Mouse (Mus musculus) midbrain, postnatal 0 days (tissue): ENCODE measurements around the gene Ahnak. TPM values are rescaled to one million over a fixed set of nuclear protein-coding genes. Genes with fewer than 3 reads are reported as not detected.

Source experiments
- ATAC-seq: fragments of 200-750 bp; cut with Nextera tagmentation; 2 replicates; pipeline ENCODE4 v1.8.0; 2017; ENCODE audit warnings: moderate number of reproducible peaks, mild to moderate bottlenecking, moderate TSS enrichment, moderate library complexity; ENCODE audit not compliant: low FRiP score
- DNase-seq: peaks from one replicate; pipeline ENCODE4 v3.0.0-alpha.2; 2015; ENCODE audit warnings: low spot score
- H3K27ac ChIP-seq: fragments of 300-500 bp; sonication (generic); 2 replicates; pipeline ENCODE4 v1.5.1; 2014; ENCODE audit warnings: low read depth, mild to moderate bottlenecking, low read length, mixed read lengths
- H3K27me3 ChIP-seq: fragments of 300-500 bp; sonication (generic); 2 replicates; pipeline ENCODE4 v1.6.1; 2014; ENCODE audit warnings: low read length, control low read depth, mixed read lengths; ENCODE audit not compliant: insufficient read depth
- H3K36me3 ChIP-seq: fragments of 300-500 bp; sonication (generic); 2 replicates; pipeline ENCODE4 v1.6.1; 2014; ENCODE audit warnings: low read length, control low read depth, mixed read lengths; ENCODE audit not compliant: insufficient read depth
- H3K4me1 ChIP-seq: fragments of 300-500 bp; sonication (generic); 2 replicates; pipeline ENCODE4 v1.6.1; 2014; ENCODE audit warnings: mild to moderate bottlenecking, control low read depth, antibody characterized with exemption, low read length, mixed read lengths; ENCODE audit not compliant: insufficient read depth
- H3K4me2 ChIP-seq: fragments of 300-500 bp; sonication (generic); 2 replicates; pipeline ENCODE4 v1.6.1; 2014; ENCODE audit warnings: low read depth, mild to moderate bottlenecking, low read length, mixed read lengths; ENCODE audit not compliant: poor library complexity, severe bottlenecking
- H3K4me3 ChIP-seq: fragments of 300-500 bp; sonication (generic); 2 replicates; pipeline ENCODE4 v1.5.1; 2014; ENCODE audit warnings: low read depth, mild to moderate bottlenecking, low read length, moderate library complexity
- H3K9ac ChIP-seq: fragments of 300-500 bp; sonication (generic); replicated peaks from 2 replicates; pipeline ENCODE4 v1.6.1; 2014; ENCODE audit warnings: mild to moderate bottlenecking, low read length, moderate library complexity, mixed read lengths; ENCODE audit not compliant: poor library complexity, severe bottlenecking
- H3K9me3 ChIP-seq: fragments of 300-500 bp; sonication (generic); 2 replicates; pipeline ENCODE4 v1.6.1; 2016; ENCODE audit warnings: low read length, control low read depth
- CTCF ChIP-seq: IDR thresholded peaks from 2 replicates; pipeline ENCODE4 v1.5.1; 2016; ENCODE audit warnings: antibody characterized with exemption, mild to moderate bottlenecking
- WGBS: fragments of 180-500 bp; shearing (Covaris S2); extraction: QIAGEN DNeasy Blood & Tissue Kit; methylation state at CpG from one replicate; pipeline ENCODE4 v1.1.7; 2014; 5-methylcytosine and 5-hydroxymethylcytosine counted together
- polyA plus RNA-seq: library from polyadenylated mRNA; unstranded; fragments of >200 nt; fragmentation: Nextera tagmentation; extraction: Ambion mirVana; gene quantifications from 2 replicates; pipeline ENCODE4 v1.2.1, GENCODE M21; 2015
- total RNA-seq: library from RNA; depleted of rRNA; stranded (reverse); fragments of >200 nt; gene quantifications from 2 replicates; pipeline ENCODE4 v1.2.3, GENCODE M21; 2014

Ahnak gene
- total and polyA plus RNA-seq, 2 experiments from 2014 or later, result 4.4 to 13.0 TPM

GRCm38 (mm10) chr19:8990432-8991102 lies 1.5 kb downstream of the Ahnak start:
- peaks cover 6% of the 10 kb centered on the region for H3K4me1 ChIP-seq
- no peaks in the 10 kb centered on the region for H3K9me3 ChIP-seq
- WGBS, result 17% methylated on average over 15 of the region's 15 CpGs
- ATAC-seq (peak; percentile 31; the same call in 1 of the 2 replicates), DNase-seq (no peak)
- H3K36me3 ChIP-seq, result no peaks in the 10 kb centered on the region
- peaks cover 35% of the 10 kb centered on the region for H3K27me3 ChIP-seq
- H3K9ac ChIP-seq, result 0 out of 2 replicates have a peak overlapping the region, but pooled peaks have one; percentile 48
- TF ChIP-seq CTCF, result no peak
- peak overlapping the region; percentile 44 for H3K4me3 ChIP-seq
- no peak overlapping the region for H3K27ac ChIP-seq
- H3K4me2 ChIP-seq, result peak overlapping the region; percentile 75

GRCm38 (mm10) chr19:8991245-8991870 lies 2.3 kb downstream of the Ahnak start:
- no peak overlapping the region; the same call in 1 of the 2 replicates for H3K4me3 ChIP-seq
- H3K4me1 ChIP-seq, result peaks cover 6% of the 10 kb centered on the region
- H3K27me3 ChIP-seq, result peaks cover 35% of the 10 kb centered on the region
- ATAC-seq (no peak), DNase-seq (no peak)
- TF ChIP-seq CTCF, result no peak
- no peak overlapping the region; the same call in 1 of the 2 replicates for H3K4me2 ChIP-seq
- H3K9me3 ChIP-seq, result no peaks in the 10 kb centered on the region
- H3K36me3 ChIP-seq, result no peaks in the 10 kb centered on the region
- H3K9ac ChIP-seq, result no peak overlapping the region
- WGBS, result 65% methylated on average over 4 of the region's 4 CpGs
- H3K27ac ChIP-seq, result no peak overlapping the region

- no peak overlapping the region for H3K4me3 ChIP-seq
- H3K4me2 ChIP-seq, result peak overlapping the region; percentile 2; the same call in 1 of the 2 replicates
- DNase-seq (no peak), ATAC-seq (no peak)
- 81% methylated on average over 13 of the region's 13 CpGs for WGBS
- TF ChIP-seq CTCF, result no peak
- no peaks in the 10 kb centered on the region for H3K36me3 ChIP-seq
- H3K27me3 ChIP-seq, result peaks cover 35% of the 10 kb centered on the region
- no peak overlapping the region for H3K9ac ChIP-seq
- peaks cover 6% of the 10 kb centered on the region for H3K4me1 ChIP-seq
- H3K27ac ChIP-seq, result no peak overlapping the region
- H3K9me3 ChIP-seq, result no peaks in the 10 kb centered on the region
Measured at GRCm38 (mm10) chr19:8991871-8992735, 3.0 kb downstream of the Ahnak start.

GRCm38 (mm10) chr19:8992769-8993624 lies 3.9 kb downstream of the Ahnak start:
- H3K9me3 ChIP-seq, result no peaks in the 10 kb centered on the region
- no peak overlapping the region for H3K9ac ChIP-seq
- H3K27ac ChIP-seq, result no peak overlapping the region
- peaks cover 32% of the 10 kb centered on the region for H3K27me3 ChIP-seq
- TF ChIP-seq CTCF, result peak; percentile 78
- H3K36me3 ChIP-seq, result no peaks in the 10 kb centered on the region
- peaks cover 6% of the 10 kb centered on the region for H3K4me1 ChIP-seq
- no peak overlapping the region for H3K4me3 ChIP-seq
- WGBS, result 40% methylated on average over 12 of the region's 12 CpGs
- DNase-seq (peak; percentile 71), ATAC-seq (0 out of 2 replicates have a peak, but pooled peaks have one; percentile 26)
- H3K4me2 ChIP-seq, result peak overlapping the region; percentile 2; the same call in 1 of the 2 replicates

- WGBS, result 45% methylated on average over 2 of the region's 2 CpGs
- Histone ChIP-seq H3K4me3 (no peak overlapping the region), H3K36me3 (no peaks in the 10 kb centered on the region), H3K9ac (no peak overlapping the region), H3K9me3 (no peaks in the 10 kb centered on the region), H3K4me2 (no peak overlapping the region), H3K4me1 (peaks cover 6% of the 10 kb centered on the region), H3K27me3 (peaks cover 26% of the 10 kb centered on the region), H3K27ac (no peak overlapping the region)
- no peak for DNase-seq
- ATAC-seq, result no peak
- no peak for TF ChIP-seq CTCF
Measured at GRCm38 (mm10) chr19:8993625-8993912, 4.5 kb downstream of the Ahnak start.
